Mouse (Mus musculus) heart, postnatal 0 days (tissue): Measurements from ENCODE around the gene Wdr18. TPM values are rescaled to one million over a fixed set of nuclear protein-coding genes. Genes with fewer than 3 reads are reported as not detected.

Experiments
- ATAC-seq: fragments of 200-750 bp; cut with Nextera tagmentation; 2 replicates; pipeline ENCODE4 v1.8.0; 2017; ENCODE audit warnings: low read depth, moderate number of reproducible peaks, moderate library complexity; ENCODE audit not compliant: insufficient read depth
- DNase-seq: peaks from one replicate; pipeline ENCODE4 v3.0.0-alpha.2; 2016; ENCODE audit warnings: low spot score
- H3K27ac ChIP-seq: fragments of 300-500 bp; sonication (generic); 2 replicates; pipeline ENCODE4 v1.5.1; 2014; ENCODE audit warnings: low read depth, mild to moderate bottlenecking
- H3K27me3 ChIP-seq: fragments of 300-500 bp; sonication (generic); 2 replicates; pipeline ENCODE4 v1.6.1; 2014; ENCODE audit warnings: low read length, mixed read lengths; ENCODE audit not compliant: control insufficient read depth, insufficient read depth
- H3K36me3 ChIP-seq: fragments of 300-500 bp; sonication (generic); replicated peaks from 2 replicates; pipeline ENCODE4 v1.6.1; 2014; ENCODE audit warnings: low read length, mixed read lengths; ENCODE audit not compliant: control insufficient read depth, insufficient read depth
- H3K4me1 ChIP-seq: fragments of 300-500 bp; sonication (generic); 2 replicates; pipeline ENCODE4 v1.6.1; 2014; ENCODE audit warnings: antibody characterized with exemption; ENCODE audit not compliant: control insufficient read depth, insufficient read depth
- H3K4me2 ChIP-seq: fragments of 300-500 bp; sonication (generic); 2 replicates; pipeline ENCODE4 v1.6.1; 2014; ENCODE audit warnings: low read depth, mild to moderate bottlenecking, low read length, moderate library complexity
- H3K4me3 ChIP-seq: fragments of 300-500 bp; sonication (generic); 2 replicates; pipeline ENCODE4 v1.5.1; 2014; ENCODE audit warnings: low read depth, low read length
- H3K9ac ChIP-seq: fragments of 300-500 bp; sonication (generic); replicated peaks from 2 replicates; pipeline ENCODE4 v1.6.1; 2014; ENCODE audit warnings: low read depth, low read length, mixed read lengths
- H3K9me3 ChIP-seq: fragments of 300-500 bp; sonication (generic); replicated peaks from 2 replicates; pipeline ENCODE4 v1.6.1; 2016; ENCODE audit warnings: low read length; ENCODE audit not compliant: control insufficient read depth
- CTCF ChIP-seq: IDR thresholded peaks from 2 replicates; pipeline ENCODE4 v1.5.1; 2016; ENCODE audit warnings: antibody characterized with exemption, control low read depth, low read depth
- EP300 ChIP-seq: IDR thresholded peaks from 2 replicates; pipeline ENCODE4 v1.6.1; 2016; ENCODE audit warnings: antibody characterized with exemption, low read depth
- WGBS: fragments of 180-500 bp; shearing (Covaris S2); extraction: QIAGEN DNeasy Blood & Tissue Kit; methylation state at CpG from one replicate; pipeline ENCODE4 v1.1.7; 2014; 5-methylcytosine and 5-hydroxymethylcytosine counted together
- polyA plus RNA-seq: library from polyadenylated mRNA; unstranded; fragments of >200 nt; fragmentation: Nextera tagmentation; extraction: Ambion mirVana; gene quantifications from 2 replicates; pipeline ENCODE4 v1.2.1, GENCODE M21; 2015
- total RNA-seq: library from RNA; depleted of rRNA; stranded (reverse); fragments of >200 nt; gene quantifications from 2 replicates; pipeline ENCODE4 v1.2.3, GENCODE M21; 2014; ENCODE audit warnings: low replicate concordance

Wdr18 gene
- total and polyA plus RNA-seq, 2 experiments from 2014 or later, result 51.5 to 54.3 TPM

GRCm38 (mm10) chr10:79946752-79947322 is 13.1 kb upstream of the Wdr18 start:
- Histone ChIP-seq H3K4me3 (no peak overlapping the region), H3K36me3 (peaks cover 23% of the 10 kb centered on the region), H3K9ac (no peak overlapping the region), H3K27ac (no peak overlapping the region), H3K4me2 (no peak overlapping the region), H3K27me3 (no peaks in the 10 kb centered on the region), H3K4me1 (no peaks in the 10 kb centered on the region), H3K9me3 (no peaks in the 10 kb centered on the region)
- 46% methylated on average over 7 of the region's 7 CpGs for WGBS
- TF ChIP-seq CTCF (no peak), EP300 (no peak)
- ATAC-seq (no peak), DNase-seq (no peak)

GRCm38 (mm10) chr10:79947502-79947901 is 12.4 kb upstream of the Wdr18 start:
- no peaks in the 10 kb centered on the region for H3K9me3 ChIP-seq
- DNase-seq, result no peak
- no peak overlapping the region for H3K4me2 ChIP-seq
- no peak overlapping the region for H3K9ac ChIP-seq
- no peaks in the 10 kb centered on the region for H3K27me3 ChIP-seq
- ATAC-seq, result no peak
- WGBS, result 76% methylated on average over 6 of the region's 6 CpGs
- H3K36me3 ChIP-seq, result peaks cover 23% of the 10 kb centered on the region
- no peaks in the 10 kb centered on the region for H3K4me1 ChIP-seq
- no peak for TF ChIP-seq CTCF
- no peak for TF ChIP-seq EP300
- no peak overlapping the region for H3K4me3 ChIP-seq
- no peak overlapping the region for H3K27ac ChIP-seq

- Histone ChIP-seq H3K27ac (no peak overlapping the region), H3K27me3 (no peaks in the 10 kb centered on the region), H3K36me3 (peaks cover 23% of the 10 kb centered on the region), H3K9me3 (no peaks in the 10 kb centered on the region), H3K4me1 (no peaks in the 10 kb centered on the region), H3K9ac (no peak overlapping the region), H3K4me2 (no peak overlapping the region), H3K4me3 (no peak overlapping the region)
- WGBS, result 70% methylated on average over 4 of the region's 4 CpGs
- no peak for ATAC-seq
- no peak for DNase-seq
- TF ChIP-seq EP300, result no peak
Observed at GRCm38 (mm10) chr10:79949873-79950272, 10.1 kb upstream of the Wdr18 start.

- Histone ChIP-seq H3K9ac (no peak overlapping the region), H3K4me3 (no peak overlapping the region), H3K4me2 (no peak overlapping the region), H3K36me3 (peaks cover 23% of the 10 kb centered on the region), H3K4me1 (no peaks in the 10 kb centered on the region), H3K27ac (no peak overlapping the region), H3K9me3 (no peaks in the 10 kb centered on the region), H3K27me3 (no peaks in the 10 kb centered on the region)
- ATAC-seq (no peak), DNase-seq (no peak)
- 79% methylated on average over 18 of the region's 18 CpGs for WGBS
- TF ChIP-seq EP300, result no peak
- TF ChIP-seq CTCF, result no peak
Observed at GRCm38 (mm10) chr10:79950661-79951060, 9.3 kb upstream of the Wdr18 start.

GRCm38 (mm10) chr10:79953946-79954345 is 6.0 kb upstream of the Wdr18 start:
- Histone ChIP-seq H3K9ac (no peak overlapping the region), H3K9me3 (no peaks in the 10 kb centered on the region), H3K27me3 (no peaks in the 10 kb centered on the region), H3K36me3 (peaks cover 23% of the 10 kb centered on the region), H3K4me1 (no peaks in the 10 kb centered on the region), H3K27ac (no peak overlapping the region), H3K4me2 (no peak overlapping the region), H3K4me3 (no peak overlapping the region)
- ATAC-seq (no peak), DNase-seq (no peak)
- WGBS, result 82% methylated on average over 6 of the region's 6 CpGs
- TF ChIP-seq EP300, result no peak
- peak; percentile 60 for TF ChIP-seq CTCF

- 69% methylated on average over 9 of the region's 9 CpGs for WGBS
- DNase-seq, result no peak
- H3K36me3 ChIP-seq, result peaks cover 9% of the 10 kb centered on the region; the same call in 1 of the 2 replicates
- TF ChIP-seq CTCF, result no peak
- TF ChIP-seq EP300, result no peak
- no peak overlapping the region for H3K9ac ChIP-seq
- H3K9me3 ChIP-seq, result no peaks in the 10 kb centered on the region
- H3K4me3 ChIP-seq, result no peak overlapping the region
- H3K4me2 ChIP-seq, result no peak overlapping the region
- 0 out of 2 replicates have a peak, but pooled peaks cover 4% of the 10 kb centered on the region for H3K4me1 ChIP-seq
- H3K27me3 ChIP-seq, result no peaks in the 10 kb centered on the region
- ATAC-seq, result no peak
- no peak overlapping the region for H3K27ac ChIP-seq
Observed at GRCm38 (mm10) chr10:79955691-79956090, 4.3 kb upstream of the Wdr18 start.
